Mouse (Mus musculus) C3H10T1/2 (cell line): ENCODE results near the gene Phb. TPM values are rescaled to one million over a fixed set of nuclear protein-coding genes. Genes with fewer than 3 reads are reported as not detected.

Experiments
- polyA plus RNA-seq, 2 experiments: library from polyadenylated mRNA; unstranded; fragments of >200 nt; fragmentation: generic; extraction: Trizol; gene quantifications; one replicate each; pipeline ENCODE4 v1.2.1; 2012; ENCODE audit warnings: missing spikeins in 2 of 2

Gene Phb
- 100 to 1,000 TPM; 232 to 455 TPM for polyA plus RNA-seq

GRCm38 (mm10) chr11:95666529-95667149 lies at the start of gene Phb:
TSS of gene Phb (plus strand) at chr11:95666957.

DNA sequence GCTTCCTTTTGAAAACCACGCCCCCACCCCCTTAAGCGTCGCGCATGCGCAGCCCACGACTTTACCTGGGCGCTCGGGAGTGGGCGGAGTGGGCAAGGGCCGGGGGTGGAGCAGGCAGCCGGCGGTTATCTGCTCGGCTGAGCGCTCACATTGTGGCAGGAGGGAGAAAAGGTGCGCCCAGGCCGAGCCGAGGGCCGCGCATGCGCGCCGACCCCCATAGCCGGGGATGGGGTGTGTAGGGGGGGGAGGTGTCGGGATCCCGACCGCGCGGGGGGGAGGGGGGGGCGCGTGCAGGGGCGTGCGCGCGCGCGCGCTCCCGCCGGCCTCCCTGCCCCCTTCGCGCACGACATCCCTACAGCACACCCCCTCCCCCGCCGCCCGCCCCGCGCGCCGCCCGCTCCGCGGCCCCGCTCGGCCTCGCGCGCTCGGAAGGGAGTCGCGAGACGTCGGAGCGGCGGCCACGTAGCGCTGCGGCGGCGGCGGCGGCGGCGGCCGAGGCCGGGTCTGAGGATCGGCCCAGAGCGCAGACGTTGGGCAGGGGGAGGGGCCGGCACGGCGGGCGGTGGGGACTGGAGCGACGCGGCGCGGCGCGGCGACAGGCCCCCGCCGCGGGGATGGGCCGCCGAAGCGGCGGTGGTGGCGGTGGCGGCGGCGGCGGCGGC lies 45.9 kb downstream of the Phb start, which contains the start of gene Zfp652:
Zfp652 (plus strand) TSS at position 111 of the 662 bp plus-strand sequence.

DNA sequence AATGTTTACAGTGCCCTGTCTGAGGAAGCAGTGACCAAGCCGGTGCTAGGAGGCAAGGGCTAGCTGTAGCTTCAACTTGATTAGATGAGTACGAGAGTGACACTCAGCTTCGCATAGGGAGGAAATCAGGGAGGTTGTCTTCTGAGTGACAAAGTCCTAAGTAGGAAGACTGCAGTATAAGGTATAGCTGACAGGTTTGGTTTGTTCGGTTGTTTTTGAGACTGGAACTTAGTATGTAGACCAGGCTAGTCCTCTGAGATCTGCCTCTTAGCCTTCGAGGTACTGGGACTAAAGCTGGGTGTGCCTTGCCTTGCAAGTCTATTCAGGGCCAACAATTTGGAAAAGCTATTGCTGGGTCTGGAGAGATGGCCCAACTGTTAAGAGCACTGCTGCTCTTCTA lies 56.5 kb downstream of the Phb start, which contains the start of gene B130006D01Rik:
B130006D01Rik (plus strand) TSS at position 301 of the 400 bp plus-strand sequence.

Other genes with a start within 250 kb of the Phb start
- under 1 TPM; 0.16 to 0.24 TPM for gene Nxph3, start 152.4 kb upstream of the Phb start, polyA plus RNA-seq
- 1 to 10 TPM in 1 of 2 experiments, under 1 TPM in 1; 0.74 to 1.8 TPM for gene Ngfr, start 79.2 kb upstream of the Phb start, polyA plus RNA-seq
- 10 to 100 TPM in 1 of 2 experiments, 1 to 10 TPM in 1; 1.1 to 14.3 TPM for gene Zfp652, start 45.7 kb downstream of the Phb start, polyA plus RNA-seq
- gene B130006D01Rik, start 56.6 kb downstream of the Phb start, polyA plus RNA-seq = under 1 TPM in 1 of 2 experiments, not detected in 1; 0.15 TPM
- 10 to 100 TPM; 10.7 to 18.4 TPM for gene Phospho1, start 157.5 kb downstream of the Phb start, polyA plus RNA-seq
- 1 to 10 TPM in 1 of 2 experiments, under 1 TPM in 1; 0.84 to 1.2 TPM for gene Gngt2, start 170.3 kb downstream of the Phb start, polyA plus RNA-seq
- gene Abi3, start 175.5 kb downstream of the Phb start, polyA plus RNA-seq = under 1 TPM; 0.04 to 0.12 TPM
- gene B4galnt2, start 247.9 kb downstream of the Phb start, polyA plus RNA-seq = under 1 TPM; 0.02 to 0.06 TPM